Mouse (Mus musculus): ENCODE results near the gene Manf.

DNA sequence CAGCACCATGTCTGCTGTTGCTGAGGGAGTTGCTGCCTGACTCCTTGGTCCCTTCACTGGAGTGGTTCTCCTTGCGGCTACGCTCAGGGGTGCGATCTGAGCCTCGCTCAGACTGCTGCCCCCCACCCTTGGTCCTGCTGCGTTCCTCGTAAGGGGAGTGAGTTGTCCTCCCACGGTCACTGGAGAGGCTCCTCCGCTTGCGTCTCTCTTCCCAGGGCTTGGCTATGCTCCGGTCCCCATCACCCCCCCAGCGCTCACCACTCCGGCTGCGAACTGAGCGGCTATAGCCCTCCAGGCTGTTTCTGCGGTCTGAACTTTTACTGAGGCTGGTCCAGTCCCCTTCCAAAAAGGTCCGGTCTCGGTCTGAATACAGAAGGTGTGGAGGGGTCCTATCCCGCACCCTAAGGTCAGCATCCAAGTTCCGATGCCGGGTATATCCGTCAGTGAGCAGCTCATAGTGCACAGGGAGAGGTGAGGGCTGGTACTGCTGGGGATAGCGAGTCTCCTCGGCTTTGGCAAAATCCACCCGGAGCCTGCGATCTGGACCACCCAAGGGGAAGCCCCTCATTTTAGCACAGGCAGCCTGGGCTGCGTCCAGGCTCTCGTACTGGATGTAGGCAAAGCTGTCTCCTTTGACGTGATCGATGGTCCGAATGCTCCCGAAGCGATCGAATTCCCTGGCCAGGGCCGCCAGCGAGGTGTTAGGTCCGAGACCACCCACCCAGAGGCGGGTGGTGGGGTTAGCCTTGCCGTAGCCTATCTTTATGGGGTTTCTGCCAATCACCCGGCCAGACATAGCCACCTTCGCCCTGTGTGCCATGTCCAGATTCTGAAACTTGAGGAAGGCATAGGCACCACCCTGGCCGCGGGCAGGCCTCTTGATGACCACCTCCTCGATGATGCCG lies 6.5 kb downstream of the Manf start:
- TF ChIP-seq TAL1 (IDR thresholded peaks at IDR 0.05; ENCODE audit: low read length) (no peak), GATA1 (IDR thresholded peaks at IDR 0.05; ENCODE audit: low read length) (no peak)

Measured in erythroblast, embryonic 14.5 days (primary cell).